ENCODE assay signal across 9 mouse cellular contexts in the genomic region with DNA sequence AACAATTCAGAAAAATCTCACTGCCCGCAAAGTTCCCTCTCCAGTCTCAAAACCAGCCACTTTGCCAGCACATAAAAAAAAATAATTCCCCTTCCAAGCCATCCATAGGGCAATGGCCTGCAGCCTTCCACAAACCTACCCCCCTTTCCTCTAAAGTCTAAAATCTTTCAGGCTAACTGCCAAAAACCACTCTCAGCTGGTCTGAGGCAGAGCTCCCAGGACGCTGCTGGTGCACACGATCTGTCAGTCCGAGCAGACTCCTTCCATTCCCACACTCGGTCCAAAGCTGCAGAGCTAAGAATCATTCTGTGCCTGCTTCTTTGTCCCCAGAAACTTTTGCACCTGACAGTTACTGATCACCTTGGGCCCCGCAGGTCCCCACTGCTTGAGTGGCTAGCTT. TPM values are rescaled to one million over a fixed set of nuclear protein-coding genes. Genes with fewer than 3 reads are reported as not detected.
A peak's percentile ranks its signal among the peaks of the same experiment; 100 is the strongest.
DNase-seq lines count a peak whose midpoint lies in the region; ATAC-seq and TF ChIP-seq lines count a peak whose summit lies in the region.
"Had no signal": no experiment of that assay in that cellular context is flagged by ENCODE, and none has a peak within 500 bp of the region (broad histone marks: within the 10 kb centered on the region; RNA-seq: fewer than 3 reads in every experiment).

No protein-coding gene starts in this region.

- no peak for TF ChIP-seq POLR2A in kidney, adult 2 months (IDR thresholded peaks at IDR 0.05; ENCODE audit: low read depth, low read length)

- no peaks in the 10 kb centered on the region for H3K27me3 ChIP-seq in embryonic facial prominence, embryonic 15.5 days
- no peaks in the 10 kb centered on the region for H3K27me3 ChIP-seq in kidney, adult 2 months (replicated peaks; ENCODE audit: control insufficient read depth, insufficient read depth, low read length)
- no peaks in the 10 kb centered on the region for H3K27me3 ChIP-seq in midbrain, embryonic 15.5 days (replicated peaks)

- no peak overlapping the region for H3K4me3 ChIP-seq in embryonic facial prominence, embryonic 15.5 days (replicated peaks)
- no peak overlapping the region for H3K4me3 ChIP-seq in kidney, adult 2 months (ENCODE audit: insufficient read depth, low read depth, low read length)
- H3K4me3 ChIP-seq in midbrain, embryonic 15.5 days = no peak overlapping the region

- no peak overlapping the region for H3K4me2 ChIP-seq in embryonic facial prominence, embryonic 15.5 days (replicated peaks)
- H3K4me2 ChIP-seq in midbrain, embryonic 15.5 days = no peak overlapping the region

- TF ChIP-seq CTCF in kidney, adult 2 months (conservative IDR thresholded peaks at IDR 0.05; ENCODE audit: insufficient read depth, insufficient read length, low read depth, low read length) = no peak

- peak; percentile 65; the same call in 1 of the 2 replicates for ATAC-seq in embryonic facial prominence, embryonic 15.5 days (ENCODE audit: insufficient number of reproducible peaks, low FRiP score, low TSS enrichment, low read depth)
- ATAC-seq in midbrain, embryonic 15.5 days (replicated peaks) = no peak

- H3K9me3 ChIP-seq in embryonic facial prominence, embryonic 15.5 days (replicated peaks) = no peaks in the 10 kb centered on the region
- H3K9me3 ChIP-seq in midbrain, embryonic 15.5 days = no peaks in the 10 kb centered on the region

- no peak overlapping the region for H3K9ac ChIP-seq in embryonic facial prominence, embryonic 15.5 days
- H3K9ac ChIP-seq in midbrain, embryonic 15.5 days = no peak overlapping the region

- DNase-seq in left cerebral cortex, postnatal 4 days = peak; percentile 29
- DNase-seq in left cerebral cortex, adult 9 months (ENCODE audit: low spot score in 2 of 2) = no peak
- peak; percentile 82 for DNase-seq in kidney, adult 2 months
- DNase-seq in embryo, embryonic 11 days = no peak
- no peak for DNase-seq in frontal cortex, adult 2 months (ENCODE audit: extremely low spot score in 1 of 2, low spot score in 1 of 2)
- DNase-seq: cerebellum, adult 11 months; layer of hippocampus, adult 9-11 months had no signal

- peaks cover 11% of the 10 kb centered on the region; the same call in 1 of the 2 replicates for H3K4me1 ChIP-seq in embryonic facial prominence, embryonic 15.5 days
- H3K4me1 ChIP-seq in kidney, adult 2 months (ENCODE audit: control insufficient read depth, insufficient read depth, low read length) = peaks cover 27% of the 10 kb centered on the region
- peaks cover 11% of the 10 kb centered on the region for H3K4me1 ChIP-seq in midbrain, embryonic 15.5 days

- H3K27ac ChIP-seq in embryonic facial prominence, embryonic 15.5 days (replicated peaks) = peak overlapping the region; percentile 48; the same call in 1 of the 2 replicates
- peak overlapping the region; percentile 70 for H3K27ac ChIP-seq in kidney, adult 2 months (ENCODE audit: insufficient read depth, low read depth, low read length)
- H3K27ac ChIP-seq in midbrain, embryonic 15.5 days = peak overlapping the region; percentile 34; the same call in 1 of the 2 replicates

- 41% methylated on average over 6 of the region's 6 CpGs for WGBS in embryonic facial prominence, embryonic 15.5 days
- 18% methylated on average over 6 of the region's 6 CpGs for WGBS in kidney, adult 2 months
- 56% methylated on average over 6 of the region's 6 CpGs for WGBS in midbrain, embryonic 15.5 days

- peaks cover 5% of the 10 kb centered on the region; the same call in 1 of the 2 replicates for H3K36me3 ChIP-seq in embryonic facial prominence, embryonic 15.5 days
- no peaks in the 10 kb centered on the region; the same call in 1 of the 2 replicates for H3K36me3 ChIP-seq in kidney, adult 2 months (ENCODE audit: control insufficient read depth, insufficient read depth, low read length)
- H3K36me3 ChIP-seq in midbrain, embryonic 15.5 days (replicated peaks) = peaks cover 12% of the 10 kb centered on the region

- intact Hi-C loops in left cerebral cortex, postnatal 4 days (cut with DNase I) = no loop called here

RNA-seq across cellular contexts. Expression of gene Tfcp2, which starts 22.1 kb away (rescaled TPM):
- total RNA-seq in left cerebral cortex, postnatal 4 days (2021) = 10 to 100 TPM; 33.0 to 36.5 TPM
- polyA plus RNA-seq in embryonic facial prominence, embryonic 15.5 days (2015; fragmentation: Nextera tagmentation; extraction: Ambion mirVana) = 23.0 and 26.6 TPM in 2 replicates
- 18.7 and 20.6 TPM in 2 replicates for polyA plus RNA-seq in kidney, adult 2 months (2012; rRNA removed)
- 40.2 and 42.8 TPM in 2 replicates for polyA plus RNA-seq in midbrain, embryonic 15.5 days (2015; fragmentation: Nextera tagmentation; extraction: Ambion mirVana)
- 20.8 and 22.3 TPM in 2 replicates for polyA plus RNA-seq in frontal cortex, adult 2 months (2012; rRNA removed)

RNA-seq across cellular contexts. Expression of gene Pou6f1, which starts 25.8 kb away (rescaled TPM):
- total RNA-seq in left cerebral cortex, postnatal 4 days (2021) = 100 to 1,000 TPM; 123 to 125 TPM
- 12.3 and 13.8 TPM in 2 replicates for polyA plus RNA-seq in embryonic facial prominence, embryonic 15.5 days (2015; fragmentation: Nextera tagmentation; extraction: Ambion mirVana)
- polyA plus RNA-seq in kidney, adult 2 months (2012; rRNA removed) = 28.5 and 30.4 TPM in 2 replicates
- polyA plus RNA-seq in midbrain, embryonic 15.5 days (2015; fragmentation: Nextera tagmentation; extraction: Ambion mirVana) = 43.0 and 43.4 TPM in 2 replicates
- polyA plus RNA-seq in frontal cortex, adult 2 months (2012; rRNA removed) = 101 and 105 TPM in 2 replicates

RNA-seq across cellular contexts. Expression of gene Dazap2, which starts 41.2 kb away (rescaled TPM):
- 10 to 100 TPM; 67.6 to 71.0 TPM for total RNA-seq in left cerebral cortex, postnatal 4 days (2021)
- polyA plus RNA-seq in embryonic facial prominence, embryonic 15.5 days (2015; fragmentation: Nextera tagmentation; extraction: Ambion mirVana) = 179 and 203 TPM in 2 replicates
- polyA plus RNA-seq in kidney, adult 2 months (2012; rRNA removed) = 578 and 812 TPM in 2 replicates
- polyA plus RNA-seq in midbrain, embryonic 15.5 days (2015; fragmentation: Nextera tagmentation; extraction: Ambion mirVana) = 127 and 130 TPM in 2 replicates
- 210 and 220 TPM in 2 replicates for polyA plus RNA-seq in frontal cortex, adult 2 months (2012; rRNA removed)

Comparison
In these comparisons a context has a peak if more than half of its experiments do, and no peak if none do; other contexts are left out.
1. DNase-seq: peak in left cerebral cortex, postnatal 4 days (single experiment) and kidney, adult 2 months (single experiment); none in left cerebral cortex, adult 9 months (0 of 2), embryo, embryonic 11 days (single experiment) and frontal cortex, adult 2 months (0 of 2).
2. Peak in every context shown above with its lines, with median percentiles within 50 percentile points of each other: H3K27ac ChIP-seq.